Mouse (Mus musculus) testis, adult 2 months (tissue): Measurements from ENCODE around the gene Pdzrn3.

ENCODE experiments used
- CTCF ChIP-seq: fragments of 200-500 bp; IDR thresholded peaks from 2 replicates; pipeline ENCODE4 v1.5.1; 2012; ENCODE audit warnings: low read depth, mild to moderate bottlenecking, inconsistent platforms, low read length, moderate library complexity; ENCODE audit not compliant: control insufficient read depth, insufficient read depth, insufficient replicate concordance
- POLR2A ChIP-seq: fragments of 200-500 bp; IDR thresholded peaks from 2 replicates; pipeline ENCODE4 v1.6.1; 2012; ENCODE audit warnings: low read depth, mild to moderate bottlenecking, inconsistent platforms, low read length, moderate library complexity; ENCODE audit not compliant: control insufficient read depth

DNA sequence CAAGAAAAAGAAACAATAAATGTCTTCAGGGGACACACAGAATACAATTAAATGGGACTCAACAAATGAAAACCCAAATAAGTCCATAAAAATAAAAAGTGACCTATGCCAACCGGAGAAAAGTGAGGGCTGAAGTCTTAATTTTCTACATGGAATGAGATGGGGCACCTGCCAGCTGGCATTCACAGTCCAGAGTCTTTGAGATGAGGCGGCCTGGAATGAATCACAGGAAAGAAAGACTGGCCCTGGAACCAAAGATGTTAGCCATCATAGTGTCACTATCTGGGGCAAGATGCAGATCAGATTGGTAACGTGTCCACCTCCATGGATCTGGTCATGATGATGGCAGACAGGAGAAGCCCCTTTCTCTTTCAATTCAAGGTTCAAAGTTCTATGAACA, 50.5 kb downstream of the Pdzrn3 start:
- TF ChIP-seq CTCF: no peak
- TF ChIP-seq POLR2A: no peak
